Mouse (Mus musculus) myocyte (in vitro differentiated cells): ENCODE data around the gene Catsperg1.

Experiments
- E2F4 ChIP-seq: IDR thresholded peaks from one replicate; pipeline ENCODE4 v1.6.1; 2011; ENCODE audit warnings: mild to moderate bottlenecking, control low read depth, moderate library complexity; ENCODE audit not compliant: insufficient read depth
- MYOG ChIP-seq, 3 experiments: IDR thresholded peaks; one replicate each; pipeline ENCODE4 v1.6.1; 2011; ENCODE audit warnings: control low read depth in 2 of 3, low read depth in 2 of 3, mild to moderate bottlenecking in 2 of 3; ENCODE audit not compliant: insufficient read length in 2 of 3, control insufficient read depth in 1 of 3, insufficient read depth in 1 of 3
- POLR2A ChIP-seq: IDR thresholded peaks from one replicate; pipeline ENCODE4 v1.6.1; 2011; ENCODE audit warnings: low read depth, mild to moderate bottlenecking, control low read depth, moderate library complexity; ENCODE audit not compliant: insufficient read length

- TF ChIP-seq POLR2A: peak; percentile 39
- TF ChIP-seq MYOG (IDR thresholded peaks at IDR 0.05; ENCODE audit: control insufficient read depth in 1 of 3, insufficient read depth in 1 of 3, insufficient read length in 2 of 3, low read depth in 2 of 3): no peak
- TF ChIP-seq E2F4: no peak
Observed at GRCm38 (mm10) chr7:29170066-29170754, 43.6 kb downstream of the Catsperg1 start, which contains the start of the genes Ggn and Spred3.
